Mouse (Mus musculus) stomach, postnatal 0 days (tissue): ENCODE data around the gene Trabd2b.

ENCODE experiments used
- CTCF ChIP-seq: IDR thresholded peaks from 2 replicates; pipeline ENCODE4 v1.5.1; 2016; ENCODE audit warnings: antibody characterized with exemption, low read depth, mild to moderate bottlenecking, moderate library complexity
- EP300 ChIP-seq: optimal IDR thresholded peaks from 2 replicates; pipeline ENCODE3; 2016; ENCODE audit warnings: antibody characterized with exemption

- TF ChIP-seq CTCF = no peak
- no peak for TF ChIP-seq EP300
Observed at GRCm38 (mm10) chr4:114501048-114501447, 94.5 kb downstream of the Trabd2b start.
